Comparison of ENCODE assay signal across 12 mouse cellular contexts in the genomic region with DNA sequence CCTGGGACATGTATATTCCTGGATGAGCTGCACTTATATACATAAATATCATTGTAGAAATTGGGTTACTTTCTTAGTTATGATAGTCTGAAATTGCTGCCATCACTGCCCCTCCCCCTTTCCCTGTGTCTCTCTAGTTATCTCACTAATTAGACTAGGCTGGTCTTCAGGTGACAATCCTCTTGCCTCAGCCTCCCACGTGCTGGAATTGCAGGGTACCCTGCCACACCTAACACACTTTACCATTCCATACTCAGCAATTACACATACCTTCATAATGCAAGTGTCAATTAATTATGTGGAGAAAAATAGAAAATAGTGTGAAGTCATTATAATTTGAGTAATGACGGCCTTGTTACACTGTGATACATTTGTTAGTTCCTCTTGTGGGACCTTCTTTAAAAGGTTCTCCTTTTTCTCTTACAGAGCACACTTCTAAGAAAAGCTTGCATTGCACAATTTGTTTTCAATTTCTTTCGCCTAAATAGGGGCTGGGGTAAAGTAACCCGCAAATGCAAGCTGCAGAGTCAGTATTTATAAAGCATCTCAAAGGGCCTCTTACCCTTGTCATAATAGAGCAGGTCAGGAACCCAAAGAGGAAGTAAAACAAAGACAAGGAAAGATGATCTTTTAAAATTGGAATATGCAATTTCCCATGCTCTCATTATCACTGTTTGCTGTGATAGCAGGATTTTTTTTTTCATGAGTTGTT. TPM values are rescaled to one million over a fixed set of nuclear protein-coding genes. Genes with fewer than 3 reads are reported as not detected.
DNase-seq lines count a peak whose midpoint lies in the region; ATAC-seq and TF ChIP-seq lines count a peak whose summit lies in the region.
"Had no signal": no experiment of that assay in that cellular context is flagged by ENCODE, and none has a peak within 500 bp of the region (broad histone marks: within the 10 kb centered on the region; RNA-seq: fewer than 3 reads in every experiment).

No protein-coding gene starts in this region.

- H3K9me3 ChIP-seq in heart, embryonic 15.5 days (replicated peaks): no peaks in the 10 kb centered on the region
- no peaks in the 10 kb centered on the region for H3K9me3 ChIP-seq in midbrain, embryonic 10.5 days (replicated peaks)
- H3K9me3 ChIP-seq in midbrain, embryonic 16.5 days (replicated peaks; ENCODE audit: control insufficient read depth, low read length, poor library complexity, severe bottlenecking): no peaks in the 10 kb centered on the region
- H3K9me3 ChIP-seq: hindbrain, embryonic 10.5 days had no signal

- intact Hi-C loops in heart, postnatal 25 days (cut with DNase I): no loop called here

- no peak overlapping the region for H3K4me3 ChIP-seq in heart, embryonic 15.5 days
- no peak overlapping the region for H3K4me3 ChIP-seq in midbrain, embryonic 10.5 days
- no peak overlapping the region for H3K4me3 ChIP-seq in midbrain, embryonic 16.5 days (ENCODE audit: low read depth, low read length)
- no peak overlapping the region for H3K4me3 ChIP-seq in small intestine, adult 2 months (ENCODE audit: low read depth, low read length)
- H3K4me3 ChIP-seq: hindbrain, embryonic 10.5 days had no signal

- TF ChIP-seq CTCF in small intestine, adult 2 months (IDR thresholded peaks at IDR 0.05; ENCODE audit: extremely low read depth, insufficient read length, insufficient replicate concordance, low read depth, low read length): no peak

- no peak for ATAC-seq in heart, embryonic 15.5 days (replicated peaks; ENCODE audit: insufficient number of reproducible peaks, insufficient read depth, low FRiP score, low read depth)
- ATAC-seq in midbrain, embryonic 16.5 days: no peak

- WGBS in heart, embryonic 15.5 days: 57% methylated on average over 4 of the region's 4 CpGs
- 73% methylated on average over 4 of the region's 4 CpGs for WGBS in midbrain, embryonic 10.5 days
- 69% methylated on average over 4 of the region's 4 CpGs for WGBS in midbrain, embryonic 16.5 days
- 55% methylated on average over 4 of the region's 4 CpGs for WGBS in small intestine, adult 2 months

- H3K4me2 ChIP-seq in heart, embryonic 15.5 days: no peak overlapping the region
- no peak overlapping the region for H3K4me2 ChIP-seq in midbrain, embryonic 16.5 days (ENCODE audit: low read length)
- H3K4me2 ChIP-seq: lung, embryonic 14.5 days had no signal

- H3K9ac ChIP-seq in heart, embryonic 15.5 days: no peak overlapping the region
- no peak overlapping the region for H3K9ac ChIP-seq in midbrain, embryonic 16.5 days (ENCODE audit: low read depth, low read length)
- H3K9ac ChIP-seq: lung, embryonic 14.5 days had no signal

- no peaks in the 10 kb centered on the region for H3K27me3 ChIP-seq in heart, embryonic 15.5 days
- no peaks in the 10 kb centered on the region for H3K27me3 ChIP-seq in midbrain, embryonic 10.5 days (ENCODE audit: low read depth, poor library complexity, severe bottlenecking)
- H3K27me3 ChIP-seq in midbrain, embryonic 16.5 days (ENCODE audit: control insufficient read depth, insufficient read depth, low read depth, low read length): no peaks in the 10 kb centered on the region
- no peaks in the 10 kb centered on the region for H3K27me3 ChIP-seq in small intestine, adult 2 months (ENCODE audit: control insufficient read depth, insufficient read depth, low read length)

- no peak for TF ChIP-seq POLR2A in small intestine, adult 2 months (IDR thresholded peaks at IDR 0.05; ENCODE audit: low read depth, low read length)

- no peak for DNase-seq in heart, postnatal 25 days (ENCODE audit: low spot score)
- peak; percentile 6 for DNase-seq in midbrain, embryonic 10.5 days (ENCODE audit: low spot score)
- DNase-seq in induced T-regulatory cell, adult 2 months (ENCODE audit: low read depth): peak; percentile 33
- DNase-seq in frontal cortex, postnatal 10 days (ENCODE audit: low spot score in 2 of 2): no peak
- DNase-seq in urinary bladder, adult 18-20 months (ENCODE audit: low spot score in 2 of 2): no peak
- DNase-seq: cerebellum, postnatal 25 days; lung, embryonic 14.5 days had no signal

- 0 out of 2 replicates have a peak, but pooled peaks cover 2% of the 10 kb centered on the region for H3K4me1 ChIP-seq in heart, embryonic 15.5 days (replicated peaks)
- peaks cover 14% of the 10 kb centered on the region for H3K4me1 ChIP-seq in midbrain, embryonic 10.5 days
- no peaks in the 10 kb centered on the region for H3K4me1 ChIP-seq in midbrain, embryonic 16.5 days (ENCODE audit: control insufficient read depth, insufficient read depth, low read length)
- peaks cover 15% of the 10 kb centered on the region for H3K4me1 ChIP-seq in small intestine, adult 2 months (ENCODE audit: control insufficient read depth, insufficient read depth, insufficient read length, low read length)

- H3K36me3 ChIP-seq in heart, embryonic 15.5 days: no peaks in the 10 kb centered on the region
- no peaks in the 10 kb centered on the region for H3K36me3 ChIP-seq in midbrain, embryonic 10.5 days
- no peaks in the 10 kb centered on the region for H3K36me3 ChIP-seq in midbrain, embryonic 16.5 days (ENCODE audit: control insufficient read depth, insufficient read depth, low read length)
- no peaks in the 10 kb centered on the region for H3K36me3 ChIP-seq in small intestine, adult 2 months (ENCODE audit: control insufficient read depth, insufficient read depth, low read length)
- H3K36me3 ChIP-seq: hindbrain, embryonic 10.5 days had no signal

- peak overlapping the region; percentile 39 for H3K27ac ChIP-seq in heart, embryonic 15.5 days
- no peak overlapping the region for H3K27ac ChIP-seq in midbrain, embryonic 10.5 days (replicated peaks)
- H3K27ac ChIP-seq in midbrain, embryonic 16.5 days (ENCODE audit: low read length): no peak overlapping the region
- H3K27ac ChIP-seq in small intestine, adult 2 months (ENCODE audit: insufficient read depth, low read depth, low read length): peak overlapping the region; percentile 74
- H3K27ac ChIP-seq: hindbrain, embryonic 10.5 days; kidney, postnatal 0 days had no signal

RNA-seq across cellular contexts. Expression of a gene that starts 0.5 kb away (rescaled TPM):
- 62.0 and 68.1 TPM in 2 replicates for polyA plus RNA-seq in heart, embryonic 15.5 days (2015; fragmentation: Nextera tagmentation; extraction: Ambion mirVana)
- 10 to 100 TPM; 20.4 to 22.9 TPM for total RNA-seq in heart, postnatal 25 days (2021)
- polyA plus RNA-seq in midbrain, embryonic 10.5 days (2016; fragmentation: Nextera tagmentation; extraction: Ambion mirVana): 163 and 168 TPM in 2 replicates
- 53.0 and 64.5 TPM in 2 replicates for polyA plus RNA-seq in midbrain, embryonic 16.5 days (2015; fragmentation: Nextera tagmentation; extraction: Ambion mirVana)
- polyA plus RNA-seq in small intestine, adult 2 months (2012; rRNA removed): 6.4 and 10.1 TPM in 2 replicates

Comparison
In these comparisons a context has a peak if more than half of its experiments do, and no peak if none do; other contexts are left out.
1. H3K27ac ChIP-seq: peak in heart, embryonic 15.5 days (single experiment) and small intestine, adult 2 months (single experiment); none in midbrain, embryonic 10.5 days (single experiment) and midbrain, embryonic 16.5 days (single experiment).
2. DNase-seq: peak in midbrain, embryonic 10.5 days (single experiment) and induced T-regulatory cell, adult 2 months (single experiment); none in heart, postnatal 25 days (single experiment), frontal cortex, postnatal 10 days (0 of 2) and urinary bladder, adult 18-20 months (0 of 2).